Mouse (Mus musculus) ES-E14 (cell line): ENCODE data around the gene Rhbdf1. TPM values are rescaled to one million over a fixed set of nuclear protein-coding genes. Genes with fewer than 3 reads are reported as not detected.

ENCODE experiments used
- DNase-seq: peaks from one replicate; pipeline ENCODE4 v3.0.0-alpha.2; 2013; ENCODE audit warnings: low read depth, low spot score
- H3K27ac ChIP-seq: 2 replicates; pipeline ENCODE4 v1.5.1; 2012; ENCODE audit warnings: low read depth, mild to moderate bottlenecking, low read length, moderate library complexity, mixed read lengths; ENCODE audit not compliant: poor library complexity, insufficient read depth, severe bottlenecking
- H3K36me3 ChIP-seq: 2 replicates; pipeline ENCODE4 v1.6.1; 2012; ENCODE audit warnings: mild to moderate bottlenecking, low read length, moderate library complexity, mixed read lengths; ENCODE audit not compliant: control insufficient read depth, poor library complexity, insufficient read depth, severe bottlenecking
- H3K4me1 ChIP-seq, 2 experiments: fragments of 150-350 bp in 1 of 2; sonication (generic) in 1 of 2; 2 replicates each; pipeline ENCODE4 v1.6.1; 2012; ENCODE audit warnings: low read length in 2 of 2, mild to moderate bottlenecking in 1 of 2, mixed read lengths in 1 of 2; ENCODE audit not compliant: control insufficient read depth in 2 of 2, insufficient read depth in 2 of 2, poor library complexity in 1 of 2
- H3K4me3 ChIP-seq, 2 experiments: fragments of 150-350 bp in 1 of 2; sonication (generic) in 1 of 2; 2 replicates each; pipeline ENCODE4 v1.5.1; 2012; ENCODE audit warnings: low read length in 2 of 2, low read depth in 1 of 2, mild to moderate bottlenecking in 1 of 2, mixed read lengths in 1 of 2; ENCODE audit not compliant: insufficient read depth in 1 of 2, poor library complexity in 1 of 2, severe bottlenecking in 1 of 2
- H3K9ac ChIP-seq: 2 replicates; pipeline ENCODE4 v1.6.1; 2012; ENCODE audit warnings: low read depth, mild to moderate bottlenecking, low read length, mixed read lengths; ENCODE audit not compliant: poor library complexity, insufficient read depth, severe bottlenecking
- H3K9me3 ChIP-seq: fragments of 150-350 bp; sonication (generic); 2 replicates; pipeline ENCODE4 v1.6.1; 2012; ENCODE audit warnings: low read depth, mild to moderate bottlenecking, low read length; ENCODE audit not compliant: control insufficient read depth, insufficient read depth
- CHD2 ChIP-seq: IDR thresholded peaks from 2 replicates; pipeline ENCODE4 v1.6.1; 2014; ENCODE audit warnings: mild to moderate bottlenecking, low read depth, low read length, inconsistent platforms
- HCFC1 ChIP-seq: IDR thresholded peaks from 2 replicates; pipeline ENCODE4 v1.6.1; 2012; ENCODE audit warnings: low read length, inconsistent platforms, borderline replicate concordance; ENCODE audit not compliant: insufficient read depth
- MAFK ChIP-seq: IDR thresholded peaks from 2 replicates; pipeline ENCODE4 v1.6.1; 2014; ENCODE audit warnings: mild to moderate bottlenecking, low read depth, low read length, inconsistent platforms; ENCODE audit not compliant: insufficient read depth
- ZC3H11A ChIP-seq: IDR thresholded peaks from 2 replicates; pipeline ENCODE4 v1.6.1; 2012; ENCODE audit warnings: low read depth, mild to moderate bottlenecking, inconsistent platforms, low read length, borderline replicate concordance
- ZNF384 ChIP-seq: IDR thresholded peaks from 2 replicates; pipeline ENCODE4 v1.6.1; 2012; ENCODE audit warnings: low read depth, low read length, inconsistent platforms
- in situ Hi-C, 2 experiments: fragments of 600-800 bp; cut with MboI; formaldehyde crosslinking; loops; one replicate each; pipeline ENCODE4 v1.15.1; 2025; ENCODE audit warnings: low sequenced_read_pairs in 2 of 2, inconsistent platforms in 1 of 2; ENCODE audit not compliant: unreplicated experiment in 2 of 2
- total RNA-seq: library from RNA; depleted of rRNA; stranded (reverse); fragments of 300-350 nt; gene quantifications from 2 replicates; pipeline ENCODE4 v1.2.3, GENCODE M21; 2012; rRNA removed

Rhbdf1 gene
- total RNA-seq, 1 experiment: 24.8 TPM

DNA sequence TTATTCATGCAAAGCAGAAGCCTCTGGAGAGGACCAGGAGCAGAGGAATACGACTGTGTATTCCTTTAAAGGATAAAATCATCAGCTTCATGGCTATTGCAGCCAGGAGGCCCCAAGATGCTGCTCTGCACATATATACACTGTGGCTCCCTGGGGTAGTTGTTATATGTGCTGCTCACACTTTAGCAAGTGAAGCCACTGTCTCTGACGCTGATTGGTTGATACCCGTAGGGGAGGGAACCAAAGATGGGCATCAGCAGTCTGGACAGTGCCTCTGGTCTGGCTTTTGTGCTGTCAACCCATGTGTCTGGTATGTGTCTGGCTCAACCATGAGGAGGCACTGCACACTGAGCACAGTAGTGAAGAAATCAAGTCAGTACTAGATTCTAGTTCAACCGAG is 55.4 kb downstream of the Rhbdf1 start:
- Histone ChIP-seq H3K4me1 (peaks cover 0 to 3% of the 10 kb centered on the region in 2 experiments; a peak in 1 of 4 replicates), H3K36me3 (no peaks in the 10 kb centered on the region), H3K9me3 (no peaks in the 10 kb centered on the region), H3K4me3 (no peak overlapping the region), H3K9ac (no peak overlapping the region), H3K27ac (no peak overlapping the region)
- no peak for DNase-seq
- in situ Hi-C loops: no loop called here
- TF ChIP-seq CHD2 (no peak), ZC3H11A (no peak), HCFC1 (no peak), ZNF384 (no peak), MAFK (no peak)

DNA sequence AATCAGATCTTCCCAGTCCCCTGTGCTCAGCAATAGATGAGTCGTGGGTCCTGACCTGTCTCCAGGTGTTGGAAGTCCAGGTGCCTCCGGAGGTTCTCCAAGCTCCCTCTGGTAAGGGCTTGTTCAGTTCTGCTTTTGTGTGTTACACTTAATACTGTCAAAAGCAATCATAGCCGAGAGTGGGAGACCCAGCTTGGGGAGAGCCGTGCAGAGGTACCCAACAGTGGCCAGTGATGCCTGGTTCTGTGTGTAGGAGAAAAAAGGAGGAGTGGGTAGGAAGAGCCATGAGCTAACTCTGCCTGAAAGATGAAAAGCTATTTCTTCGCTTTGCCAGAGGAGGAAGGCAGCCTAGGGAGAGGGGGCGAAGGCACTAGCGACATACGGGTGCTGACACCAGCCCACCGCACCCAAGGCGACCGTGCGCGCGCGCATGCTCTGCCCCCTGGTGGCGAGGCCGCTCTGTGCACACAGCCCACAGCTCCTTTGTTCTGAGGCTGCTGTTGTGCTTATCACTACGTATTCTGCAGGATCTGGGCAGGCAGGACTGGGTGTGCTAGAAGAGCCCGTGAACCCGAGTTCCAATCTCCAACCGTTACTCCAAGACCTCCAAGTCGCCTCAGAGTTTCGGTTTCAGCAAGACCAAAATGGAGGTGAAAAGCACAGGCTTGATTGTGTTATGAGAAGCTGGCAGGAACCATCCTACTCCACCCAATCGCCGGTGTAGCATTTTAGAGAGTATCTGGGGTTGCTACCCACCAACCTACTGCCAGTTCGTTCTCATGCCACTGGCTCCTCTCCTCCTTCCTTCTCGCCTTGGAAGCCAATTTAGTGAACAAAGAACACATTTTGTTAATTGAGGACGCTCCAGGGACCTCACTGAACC is 59.9 kb downstream of the Rhbdf1 start:
- Histone ChIP-seq H3K4me3 (peak overlapping the region; percentile 45 to 67), H3K9me3 (no peaks in the 10 kb centered on the region), H3K9ac (no peak overlapping the region; the same call in 1 of the 2 replicates), H3K27ac (no peak overlapping the region), H3K4me1 (peaks cover 2 to 8% of the 10 kb centered on the region in 2 experiments; a peak in 2 of 4 replicates), H3K36me3 (no peaks in the 10 kb centered on the region)
- in situ Hi-C loops: no loop called here
- peak; percentile 66 for DNase-seq
- TF ChIP-seq HCFC1: no peak
- no peak for TF ChIP-seq ZNF384
- no peak for TF ChIP-seq ZC3H11A
- TF ChIP-seq CHD2: no peak
- TF ChIP-seq MAFK: no peak

DNA sequence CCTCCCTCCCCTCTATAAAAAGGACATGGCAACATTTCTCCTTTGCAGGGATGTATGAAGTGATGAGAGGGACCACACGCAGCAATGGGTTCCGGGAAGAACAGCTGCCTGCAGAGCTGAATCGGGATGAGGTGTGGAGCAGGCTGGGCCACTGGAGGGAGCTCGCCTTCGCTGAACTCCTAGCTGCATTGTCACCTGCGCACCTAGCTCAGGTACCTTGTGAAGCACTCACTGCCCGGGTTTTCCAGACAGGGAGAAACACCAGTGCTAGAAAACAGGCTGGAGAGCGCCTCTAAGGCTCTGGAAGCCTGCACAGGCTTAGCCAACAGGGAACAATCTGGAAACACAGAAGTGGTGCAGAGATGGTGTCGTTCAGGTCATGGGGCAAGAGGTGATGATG is 60.6 kb downstream of the Rhbdf1 start:
- Histone ChIP-seq H3K9ac (no peak overlapping the region), H3K9me3 (no peaks in the 10 kb centered on the region), H3K4me3 (peak overlapping the region; percentile 45 to 67; a peak in 3 of 4 replicates), H3K4me1 (peaks cover 2 to 8% of the 10 kb centered on the region in 2 experiments; a peak in 2 of 4 replicates), H3K27ac (no peak overlapping the region), H3K36me3 (no peaks in the 10 kb centered on the region)
- no peak for DNase-seq
- TF ChIP-seq MAFK (no peak), ZC3H11A (no peak), ZNF384 (no peak), HCFC1 (no peak), CHD2 (no peak)
- in situ Hi-C loops: no loop called here

DNA sequence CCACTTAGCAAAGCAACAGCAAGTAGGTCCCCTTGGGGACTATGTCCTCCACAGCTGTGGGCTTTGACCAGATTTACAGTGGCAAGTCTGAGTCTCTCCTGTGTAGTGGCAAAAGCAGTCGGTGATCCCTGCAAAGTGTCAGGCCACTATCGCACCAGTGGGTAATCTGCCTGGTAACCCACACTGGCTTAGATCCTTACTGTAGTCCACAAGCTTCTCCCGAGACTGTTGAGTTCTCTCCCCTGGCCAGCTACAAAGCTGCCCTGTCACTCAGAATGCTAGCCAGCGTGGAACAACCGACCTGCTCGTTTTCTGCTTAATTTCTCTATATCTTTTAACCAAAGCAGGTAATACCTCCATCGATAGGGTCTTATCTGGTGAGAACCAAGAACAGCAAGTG is 61.8 kb downstream of the Rhbdf1 start:
- no peak overlapping the region for H3K4me3 ChIP-seq
- no peak for DNase-seq
- H3K9ac ChIP-seq: no peak overlapping the region
- peaks cover 2 to 8% of the 10 kb centered on the region in 2 experiments; a peak in 2 of 4 replicates for H3K4me1 ChIP-seq
- in situ Hi-C loops: no loop called here
- no peak for TF ChIP-seq MAFK
- TF ChIP-seq HCFC1: no peak
- no peak for TF ChIP-seq CHD2
- TF ChIP-seq ZNF384: no peak
- no peak for TF ChIP-seq ZC3H11A
- H3K36me3 ChIP-seq: no peaks in the 10 kb centered on the region
- H3K27ac ChIP-seq: no peak overlapping the region
- H3K9me3 ChIP-seq: no peaks in the 10 kb centered on the region

Other genes with a start within 250 kb of the Rhbdf1 start
- gene Nsg2, start 221.8 kb downstream of the Rhbdf1 start, total RNA-seq: 1.3 and 2.1 TPM in 2 replicates
- gene Il9r, start 22.0 kb downstream of the Rhbdf1 start, total RNA-seq: 0.13 and 0.21 TPM in 2 replicates
- gene Snrnp25, start 16.9 kb downstream of the Rhbdf1 start, total RNA-seq: 79.5 and 85.4 TPM in 2 replicates
- gene Mpg, start 4.2 kb upstream of the Rhbdf1 start, total RNA-seq: 30.6 and 32.3 TPM in 2 replicates
- gene Nprl3, start 45.4 kb upstream of the Rhbdf1 start, total RNA-seq: 47.2 and 67.0 TPM in 2 replicates
- gene Hba-x, start 54.1 kb upstream of the Rhbdf1 start, total RNA-seq: not detected in 2 replicates
- not detected in 2 replicates for gene Hba-a1, start 61.2 kb upstream of the Rhbdf1 start, total RNA-seq
- gene Hbq1b, start 64.7 kb upstream of the Rhbdf1 start, total RNA-seq: 0.80 TPM in 1 of 2 replicates, not detected in the other
- gene Hba-a2, start 74.2 kb upstream of the Rhbdf1 start, total RNA-seq: 1.1 TPM in 1 of 2 replicates, not detected in the other
- gene Hbq1a, start 77.8 kb upstream of the Rhbdf1 start, total RNA-seq: 0.95 TPM in 1 of 2 replicates, not detected in the other
- gene Sh3pxd2b, start 125.5 kb upstream of the Rhbdf1 start, total RNA-seq: 3.2 and 6.8 TPM in 2 replicates
- gene Ubtd2, start 233.1 kb upstream of the Rhbdf1 start, total RNA-seq: 15.2 and 18.3 TPM in 2 replicates